Mouse (Mus musculus) right cerebral cortex, postnatal 10 days (tissue): ENCODE results near the gene Hist1h3c.
"Not testable (repeated sequence)": the region's sequence is repeated elsewhere in the genome, so short reads cannot be mapped to it uniquely, and the experiment has no call there.

Source experiments
- DNase-seq, 2 experiments: peaks; one replicate each; pipeline ENCODE4 v3.0.0; 2021; ENCODE audit warnings: low spot score in 2 of 2

Hist1h3c gene

DNA sequence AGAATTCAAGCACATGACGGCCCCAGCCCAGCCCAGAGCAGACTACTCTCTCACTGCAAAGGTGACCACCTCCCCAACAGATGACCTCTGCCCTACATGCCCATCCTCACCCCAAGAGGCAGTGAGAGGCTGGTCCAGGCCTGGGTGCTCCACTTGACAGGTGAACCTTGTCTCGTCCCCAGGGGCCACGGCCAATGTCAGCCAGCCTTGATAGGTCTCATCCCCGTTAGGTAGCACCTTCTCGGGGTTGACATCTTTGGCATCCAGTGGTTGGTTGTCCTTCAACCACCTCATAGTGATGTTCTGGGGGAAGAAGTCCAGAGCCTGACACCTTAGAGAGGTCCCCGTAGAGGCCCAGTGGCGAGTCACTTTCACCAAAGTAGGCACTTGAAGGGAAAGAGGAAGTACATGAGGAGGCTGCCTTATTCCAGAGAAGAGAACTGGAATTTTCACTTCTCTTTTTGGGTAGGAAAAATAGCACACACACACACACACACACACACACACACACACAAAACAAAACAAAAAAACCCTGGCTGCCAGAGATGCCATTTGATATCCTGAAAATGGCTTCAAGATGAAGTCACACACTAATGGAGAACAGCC lies 39.5 kb downstream of the Hist1h3c start:
- DNase-seq, result peak in 1 of 2 experiments; percentile 17

DNA sequence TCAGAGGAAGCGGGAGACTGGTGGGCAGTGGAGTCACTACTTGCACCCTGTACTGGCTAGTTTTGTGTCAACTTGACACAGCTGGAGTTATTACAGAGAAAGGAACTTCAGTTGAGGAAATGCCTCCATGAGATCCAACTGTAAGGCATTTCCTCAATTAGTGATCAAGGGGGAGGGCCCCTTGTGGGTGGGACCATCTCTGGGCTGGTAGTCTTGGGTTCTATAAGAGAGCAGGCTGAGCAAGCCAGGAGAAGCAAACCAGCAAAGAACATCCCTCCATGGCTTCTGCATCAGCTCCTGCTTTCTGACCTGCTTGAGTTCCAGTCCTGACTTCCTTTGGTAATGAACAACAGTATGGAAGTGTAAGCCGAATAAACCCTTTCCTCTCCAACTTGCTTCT lies 42.6 kb downstream of the Hist1h3c start:
- not testable (repeated sequence) for DNase-seq

DNA sequence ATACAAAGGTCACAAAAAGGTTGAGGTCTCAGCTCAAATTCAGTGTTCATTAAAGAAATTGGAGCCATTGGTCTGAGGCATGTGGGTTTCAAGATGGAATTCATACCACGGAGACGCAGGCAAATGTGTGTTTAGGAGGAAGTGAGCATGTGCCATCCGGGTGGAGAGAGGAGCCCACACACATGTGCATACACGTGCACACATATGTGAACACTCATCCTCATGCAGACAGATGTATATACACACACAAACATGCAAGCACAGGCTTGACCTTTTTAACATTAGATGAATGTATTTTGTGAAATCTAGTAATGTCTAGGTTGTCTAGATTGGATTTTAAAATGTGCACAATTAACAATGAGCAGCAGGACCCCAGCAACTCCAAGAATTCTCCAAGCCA lies 43.2 kb downstream of the Hist1h3c start:
- DNase-seq, result no peak

DNA sequence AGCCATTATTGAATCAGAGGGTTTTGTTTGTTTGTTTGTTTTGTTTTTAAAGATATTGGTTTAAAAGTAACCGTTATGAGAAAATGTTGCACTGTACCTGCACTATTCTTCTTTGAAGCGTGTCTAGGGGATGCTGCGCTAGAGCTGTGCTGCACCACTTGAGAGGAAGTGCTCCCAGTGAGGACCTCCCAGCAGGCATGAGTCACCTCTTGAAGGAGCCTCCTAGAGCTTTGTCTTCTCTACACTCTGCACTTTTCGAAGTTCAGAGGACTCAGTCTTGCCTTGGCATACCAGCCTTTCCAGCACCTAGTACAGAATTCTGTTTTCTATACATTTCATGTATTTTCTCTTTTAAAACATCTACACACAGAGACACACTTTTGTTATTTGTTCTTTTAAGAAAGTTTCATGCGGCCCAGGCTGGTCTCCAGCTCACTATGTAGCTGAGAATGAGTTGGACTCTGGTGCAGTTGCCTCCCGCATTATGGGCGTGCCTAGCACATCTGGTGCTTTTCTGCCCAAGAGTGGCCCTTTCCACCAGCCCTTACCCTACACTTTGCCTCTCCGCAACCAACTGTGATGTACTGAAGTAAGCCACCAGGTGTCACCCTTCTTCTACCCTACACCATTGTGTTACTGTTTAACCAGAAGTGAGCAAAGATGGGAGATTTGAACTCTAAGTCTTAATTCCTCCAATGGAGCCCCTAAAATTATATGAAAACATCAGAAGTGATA lies 44.4 kb downstream of the Hist1h3c start:
- peak; percentile 78 to 80 for DNase-seq

DNA sequence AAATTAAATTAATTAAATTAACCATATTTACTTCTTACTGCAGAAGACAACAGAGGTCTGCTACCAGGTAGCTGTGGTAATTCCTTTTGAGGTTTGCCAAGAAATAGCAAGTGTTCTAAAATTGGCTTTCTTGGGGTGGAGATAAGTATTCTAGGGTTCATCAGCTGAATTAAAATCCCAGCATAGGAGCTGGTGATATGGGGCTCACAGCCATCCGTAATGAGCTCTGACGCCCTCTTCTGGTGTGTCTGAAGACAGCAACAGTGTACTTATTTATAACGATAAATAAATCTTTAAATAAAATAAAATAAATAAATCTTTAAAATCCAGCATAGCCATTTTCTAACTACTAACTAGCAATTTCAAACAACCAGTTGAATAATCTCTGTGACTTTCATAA lies 45.6 kb downstream of the Hist1h3c start:
- no peak for DNase-seq

DNA sequence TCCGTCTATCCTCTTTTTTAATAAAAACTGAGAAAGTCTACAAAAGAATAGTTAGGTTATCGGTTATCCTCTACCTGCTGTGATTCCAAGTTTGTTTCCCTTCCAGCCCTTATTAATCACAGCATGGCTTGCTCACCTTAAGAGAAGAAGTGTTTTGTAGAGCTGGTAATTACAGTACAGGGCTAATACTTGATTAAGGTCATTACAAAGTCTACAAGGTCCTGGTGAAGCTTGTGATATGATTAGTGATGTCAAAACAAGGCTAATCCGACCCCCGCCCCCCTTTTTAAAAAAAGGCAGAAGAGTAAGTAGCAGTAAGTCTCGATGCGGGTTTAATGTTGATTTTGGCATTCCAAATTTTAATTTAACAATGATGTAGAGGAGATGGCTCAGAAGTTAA lies 46.4 kb downstream of the Hist1h3c start:
- DNase-seq, result no peak

DNA sequence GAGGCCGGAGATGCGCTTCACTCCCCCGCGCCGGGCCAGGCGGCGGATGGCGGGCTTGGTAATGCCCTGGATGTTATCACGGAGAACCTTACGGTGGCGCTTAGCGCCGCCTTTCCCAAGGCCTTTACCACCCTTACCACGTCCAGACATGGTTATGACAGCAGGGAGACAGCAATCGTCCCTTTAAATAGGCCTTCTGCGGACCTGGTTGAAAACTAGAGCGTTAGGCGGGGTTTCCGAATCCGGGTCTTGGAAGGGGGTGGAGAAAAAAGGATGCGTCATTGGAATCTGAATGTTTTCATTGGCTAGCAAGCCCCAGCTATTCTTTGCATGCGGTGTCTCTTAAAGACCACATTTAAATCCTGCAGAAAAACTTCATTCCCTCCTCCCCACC lies 47.1 kb downstream of the Hist1h3c start, which contains the start of gene Hist1h4c:
TSS of gene Hist1h4c (minus strand) at position 155 of the 394 bp plus-strand sequence.
- DNase-seq, result peak; percentile 99

DNA sequence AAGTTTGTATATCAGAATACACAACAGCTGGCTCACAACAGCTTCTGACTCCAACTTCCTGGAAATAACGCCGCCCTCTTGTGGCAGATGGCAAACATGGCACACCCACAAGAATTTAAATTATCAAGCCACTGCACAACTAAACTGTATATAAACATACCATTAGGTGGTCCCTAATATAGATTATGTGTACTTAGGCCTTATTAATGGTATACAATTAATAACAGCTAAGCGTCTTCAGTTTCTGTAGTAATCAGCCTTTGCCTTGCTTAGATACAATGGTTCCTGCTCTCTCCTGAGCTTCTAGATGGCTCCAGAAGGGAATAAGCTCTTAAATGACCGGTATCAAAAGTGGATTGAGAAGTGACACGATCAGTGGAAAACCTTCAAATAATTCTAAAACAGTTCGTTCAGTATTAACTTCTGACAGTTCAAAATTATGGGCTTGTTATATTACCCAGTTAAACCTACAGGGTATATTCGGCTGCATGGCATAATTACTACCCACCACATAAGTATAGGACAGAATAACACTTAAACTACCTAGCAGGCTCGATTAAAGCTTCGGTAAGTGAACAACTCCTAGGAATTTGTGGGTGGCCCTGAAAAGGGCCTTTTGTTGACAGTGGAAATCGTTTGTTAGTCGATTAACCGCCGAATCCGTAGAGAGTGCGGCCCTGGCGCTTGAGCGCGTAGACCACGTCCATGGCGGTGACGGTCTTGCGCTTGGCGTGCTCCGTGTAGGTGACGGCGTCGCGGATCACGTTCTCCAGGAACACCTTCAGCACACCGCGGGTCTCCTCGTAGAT lies 47.7 kb downstream of the Hist1h3c start:
- DNase-seq, result peak; percentile 61 to 64

DNA sequence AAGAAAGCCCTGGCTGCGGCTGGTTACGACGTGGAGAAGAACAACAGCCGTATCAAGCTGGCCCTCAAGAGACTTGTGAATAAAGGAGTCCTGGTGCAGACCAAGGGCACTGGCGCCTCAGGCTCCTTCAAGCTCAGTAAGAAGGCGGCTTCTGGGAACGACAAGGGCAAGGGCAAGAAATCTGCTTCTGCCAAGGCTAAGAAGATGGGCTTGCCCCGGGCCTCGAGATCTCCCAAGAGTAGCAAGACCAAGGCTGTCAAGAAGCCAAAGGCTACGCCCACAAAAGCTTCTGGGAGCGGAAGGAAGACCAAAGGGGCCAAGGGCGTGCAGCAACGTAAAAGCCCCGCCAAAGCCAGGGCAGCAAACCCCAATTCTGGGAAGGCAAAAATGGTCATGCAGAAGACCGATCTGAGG lies 49.3 kb downstream of the Hist1h3c start:
- no peak for DNase-seq

DNA sequence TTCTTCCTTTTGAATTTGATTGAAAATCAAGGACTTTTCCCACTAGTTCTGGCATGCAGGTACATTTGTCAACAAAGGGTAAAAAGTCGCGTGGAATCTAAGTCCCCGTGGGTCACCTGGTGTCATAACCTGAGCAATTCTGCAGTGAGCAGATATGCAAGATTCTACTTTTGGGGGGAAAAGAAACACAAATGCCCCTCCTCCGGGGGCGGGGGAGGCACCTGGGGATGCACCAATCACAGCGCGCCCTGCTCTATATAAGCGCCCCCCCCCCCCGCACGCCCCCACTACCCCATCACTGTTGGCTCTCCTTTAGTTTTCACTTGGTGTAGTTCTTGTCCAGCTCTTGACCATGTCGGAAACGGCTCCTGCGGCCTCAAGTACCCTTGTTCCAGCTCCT lies 49.9 kb downstream of the Hist1h3c start, which contains the start of gene Hist1h1t:
TSS of gene Hist1h1t (plus strand) at position 301 of the 400 bp plus-strand sequence.
- DNase-seq, result no peak
